Mouse (Mus musculus) ES-E14 (cell line): Measurements from ENCODE around the gene Mettl21e.

Experiments used
- MAFK ChIP-seq: IDR thresholded peaks from 2 replicates; pipeline ENCODE4 v1.6.1; 2014; ENCODE audit warnings: mild to moderate bottlenecking, low read depth, low read length, inconsistent platforms; ENCODE audit not compliant: insufficient read depth
- ZC3H11A ChIP-seq: IDR thresholded peaks from 2 replicates; pipeline ENCODE4 v1.6.1; 2012; ENCODE audit warnings: low read depth, mild to moderate bottlenecking, inconsistent platforms, low read length, borderline replicate concordance
- ZNF384 ChIP-seq: IDR thresholded peaks from 2 replicates; pipeline ENCODE4 v1.6.1; 2012; ENCODE audit warnings: low read depth, low read length, inconsistent platforms

DNA sequence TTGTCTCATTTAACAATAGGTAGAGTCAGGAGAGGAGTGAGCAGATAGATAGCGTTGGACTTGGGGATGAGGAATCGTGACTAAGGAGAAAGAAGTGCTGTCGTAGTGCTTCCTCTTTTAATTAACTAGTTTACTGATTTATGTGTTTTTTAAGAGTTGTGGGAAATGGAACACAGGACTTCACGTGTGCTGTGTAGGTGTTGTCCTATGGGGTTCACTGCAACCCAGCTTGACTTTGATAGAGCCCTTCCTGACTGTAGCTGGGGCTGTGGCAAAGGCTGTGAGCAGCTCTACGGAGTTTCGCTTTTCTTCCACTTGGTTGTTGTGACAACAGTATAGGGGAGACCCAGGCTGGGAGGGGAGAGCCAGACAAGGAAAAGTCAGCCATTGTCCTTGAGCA is 60.4 kb downstream of the Mettl21e start:
- TF ChIP-seq ZNF384: no peak
- no peak for TF ChIP-seq MAFK
- no peak for TF ChIP-seq ZC3H11A
